Mouse (Mus musculus): ENCODE data around the gene Dctn5.

Gene Dctn5

DNA sequence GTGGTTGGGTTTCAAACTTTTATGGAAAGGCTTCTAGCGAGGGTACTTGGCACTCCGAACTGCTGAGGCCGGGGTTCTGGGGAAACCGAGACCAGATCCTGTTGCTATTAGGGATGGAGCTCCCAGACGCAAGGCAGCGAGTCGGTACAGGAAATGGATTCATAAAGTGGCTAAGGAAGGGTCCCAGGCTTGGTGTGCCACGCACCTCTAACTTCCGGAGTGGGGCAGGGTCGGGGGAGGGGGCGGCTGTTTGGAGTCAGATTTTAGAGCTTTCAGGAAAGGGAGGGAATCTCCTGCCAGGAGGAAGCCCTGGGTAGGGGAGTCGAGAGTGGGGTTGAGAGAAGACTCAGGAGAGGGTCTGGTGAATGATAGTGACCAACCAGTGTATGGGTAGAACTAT is 27.2 kb downstream of the Dctn5 start:
- DNase-seq (ENCODE audit: low spot score in 2 of 2): no peak

DNA sequence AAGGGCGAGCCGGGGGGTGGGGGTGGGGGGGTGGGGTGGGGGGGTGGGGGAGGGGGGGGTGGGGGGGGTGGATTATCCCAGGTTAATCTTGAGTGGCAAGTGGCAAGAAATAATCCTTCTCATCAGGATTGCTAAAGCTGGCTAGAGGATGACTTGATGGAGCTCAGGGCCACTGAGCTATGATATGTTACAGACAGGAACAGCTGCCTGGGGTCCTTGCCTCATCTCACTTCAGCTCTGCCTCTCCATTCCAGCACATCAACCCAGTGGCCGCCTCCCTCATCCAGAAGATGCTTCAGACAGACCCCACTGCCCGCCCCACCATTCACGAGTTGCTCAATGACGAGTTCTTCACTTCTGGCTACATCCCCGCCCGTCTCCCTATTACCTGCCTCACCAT is 30.9 kb downstream of the Dctn5 start:
- no peak for DNase-seq (ENCODE audit: low spot score in 2 of 2)

DNA sequence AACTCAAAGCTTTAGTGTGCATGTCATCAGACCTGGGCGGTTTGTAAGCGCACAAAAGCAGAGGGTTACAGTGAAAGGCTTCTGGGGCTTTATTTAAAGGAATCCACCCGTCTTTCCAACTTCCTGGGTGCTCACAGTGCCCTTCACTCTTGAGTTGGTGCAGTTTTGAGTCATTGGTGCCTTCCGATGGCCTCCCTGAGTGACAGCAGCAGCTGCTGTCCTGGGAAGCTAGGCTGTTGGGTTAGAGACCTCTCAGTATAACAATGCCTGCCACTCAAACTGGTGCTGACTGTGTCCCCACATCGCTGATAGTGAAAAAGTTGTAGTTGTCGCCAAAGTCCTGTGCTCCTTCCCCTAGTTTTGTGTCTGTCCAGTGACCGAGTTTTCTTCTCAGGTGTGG is 34.4 kb downstream of the Dctn5 start:
- no peak for DNase-seq (ENCODE audit: low spot score in 2 of 2)

DNA sequence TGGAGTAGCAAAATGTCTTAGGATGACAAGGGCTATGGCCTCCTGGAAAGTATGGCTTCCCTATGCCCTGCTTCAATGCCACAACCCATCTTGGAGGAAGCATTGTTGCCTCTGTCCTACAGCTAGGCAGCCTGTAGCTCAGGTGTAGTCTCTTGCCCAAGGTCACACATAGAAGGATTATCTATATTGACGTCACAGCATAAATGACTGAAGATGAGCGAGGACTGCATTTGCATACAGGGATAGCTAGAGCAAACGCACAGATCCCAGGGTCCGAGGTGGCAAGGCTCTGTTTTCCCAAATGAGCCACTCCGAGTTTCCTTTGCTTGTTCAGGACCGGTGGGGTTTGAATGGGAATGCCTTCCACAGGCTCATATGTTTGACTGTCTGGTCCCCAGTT is 37.9 kb downstream of the Dctn5 start:
- DNase-seq (ENCODE audit: low spot score in 2 of 2): no peak

DNA sequence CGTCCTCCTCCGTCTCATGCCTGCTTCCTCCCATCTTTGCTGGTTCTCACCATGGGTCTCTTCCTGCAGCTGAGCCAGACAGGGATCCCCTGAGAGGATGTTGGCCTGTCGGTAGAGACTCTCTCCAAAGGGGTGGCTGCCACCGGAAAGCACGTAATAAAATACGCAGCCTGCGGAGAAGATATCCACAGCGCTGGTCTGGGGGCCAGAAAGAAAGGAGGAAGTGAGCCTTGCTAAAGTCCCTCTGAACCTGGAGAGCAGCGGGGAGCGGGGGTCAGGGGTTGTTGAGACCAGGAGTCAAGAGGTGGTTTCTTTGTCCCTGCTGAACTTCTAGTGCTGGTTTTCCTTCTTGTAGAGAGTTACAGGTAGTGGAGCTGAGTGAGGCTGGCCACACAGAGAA is 38.8 kb downstream of the Dctn5 start:
- no peak for DNase-seq (ENCODE audit: low spot score in 2 of 2)

DNA sequence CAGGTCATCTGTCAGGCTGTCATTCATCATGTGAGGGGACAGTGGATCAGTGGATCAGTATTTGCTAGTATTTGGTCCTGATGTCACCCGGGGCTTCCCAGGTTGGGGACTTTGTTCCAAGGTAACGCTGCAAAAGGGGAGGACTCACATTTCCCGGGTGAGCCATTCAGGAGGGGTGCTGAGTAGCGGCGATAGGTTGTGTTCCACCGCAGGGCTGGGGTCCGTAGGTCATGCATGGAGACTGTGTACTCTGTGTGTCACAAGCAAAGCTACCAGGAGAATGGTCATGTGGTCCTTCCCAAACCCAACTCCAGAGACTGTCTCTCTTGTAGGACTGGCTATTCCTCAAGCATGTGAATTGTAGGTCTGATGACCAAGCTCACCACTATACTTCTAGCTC is 47.9 kb downstream of the Dctn5 start:
- DNase-seq (ENCODE audit: low spot score in 2 of 2): no peak

DNA sequence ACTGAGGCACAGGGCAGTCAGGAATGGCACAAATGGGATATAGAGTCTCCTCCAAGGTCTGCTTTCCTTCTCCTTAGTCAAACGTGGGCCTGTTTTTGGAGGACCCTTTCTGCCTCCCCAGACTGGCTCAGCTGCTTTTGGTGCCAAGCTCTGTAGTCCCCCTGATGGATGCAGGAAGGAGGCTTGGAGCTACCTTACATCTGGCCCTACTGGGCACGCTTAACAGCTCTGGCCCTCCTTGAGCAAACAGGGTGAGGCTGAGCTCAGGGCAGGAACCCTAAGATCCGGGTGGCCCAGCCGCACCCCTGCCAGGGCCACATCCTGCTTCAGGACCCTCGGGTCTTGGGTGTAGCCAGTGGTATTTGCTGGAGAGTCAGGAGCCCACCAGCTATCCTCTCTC is 51.7 kb downstream of the Dctn5 start:
- no peak for DNase-seq (ENCODE audit: low spot score in 2 of 2)

DNA sequence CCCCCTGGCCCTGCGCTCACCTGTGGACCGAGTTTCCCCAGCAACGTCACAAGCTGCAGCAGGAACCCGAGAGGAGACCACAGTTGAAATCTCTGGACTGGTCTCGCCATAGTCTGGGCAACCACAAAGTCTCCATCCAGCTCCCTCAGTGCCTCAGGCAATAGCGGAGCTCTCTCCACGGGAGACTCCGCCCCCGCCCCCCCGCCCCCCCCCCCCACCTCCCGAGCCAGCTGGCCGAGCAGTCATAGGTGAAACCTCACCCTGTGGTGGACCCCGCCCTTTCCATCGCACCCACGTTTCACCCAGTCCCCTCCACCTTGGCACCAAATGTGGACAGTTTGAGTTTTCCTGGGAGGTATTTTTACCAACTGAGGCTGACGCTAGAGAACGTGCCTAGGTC is 53.2 kb downstream of the Dctn5 start, which contains the start of gene Ern2:
TSS of gene Ern2 (minus strand) at position 165 of the 400 bp plus-strand sequence.
- DNase-seq (ENCODE audit: low spot score in 2 of 2): no peak

DNA sequence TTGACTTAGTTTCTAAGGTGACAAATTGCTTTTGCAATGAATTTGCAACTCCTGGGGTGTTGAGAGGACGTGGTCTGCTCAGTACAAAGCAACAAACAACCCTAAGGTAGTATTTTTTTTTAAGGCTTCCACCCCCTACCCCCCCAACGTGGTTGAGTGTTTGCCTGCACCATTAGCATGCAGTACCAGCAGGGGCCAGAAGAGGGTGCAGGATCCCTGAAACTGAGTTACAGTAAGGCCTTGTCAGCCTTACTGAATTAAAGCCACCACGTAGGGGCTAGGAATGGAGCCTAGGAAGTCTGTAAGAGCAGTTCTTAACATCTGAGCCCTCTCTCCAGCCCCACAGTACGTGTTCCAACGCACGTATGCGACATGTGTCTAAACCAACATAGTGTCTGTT is 56.6 kb downstream of the Dctn5 start:
- no peak for DNase-seq (ENCODE audit: low spot score in 2 of 2)

DNA sequence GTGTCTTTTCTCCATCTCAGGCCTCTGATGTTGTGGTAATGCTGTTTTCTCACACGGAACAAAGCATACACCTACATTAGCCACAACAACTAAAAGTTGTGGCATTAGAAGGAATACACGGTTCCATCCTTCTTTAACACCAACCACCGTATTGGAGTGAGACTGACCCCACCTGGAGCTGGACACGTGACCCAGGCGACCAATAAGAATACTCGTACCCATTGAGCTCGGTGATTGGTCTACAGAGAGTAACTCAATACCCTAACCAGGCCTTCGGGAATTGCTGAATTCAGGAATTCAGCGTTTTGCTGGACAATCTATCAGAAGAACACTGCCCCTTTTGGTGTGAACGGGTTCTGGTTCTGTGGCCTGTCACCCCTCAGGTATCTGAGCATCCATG is 58.3 kb downstream of the Dctn5 start:
- no peak for DNase-seq (ENCODE audit: low spot score in 2 of 2)

DNA sequence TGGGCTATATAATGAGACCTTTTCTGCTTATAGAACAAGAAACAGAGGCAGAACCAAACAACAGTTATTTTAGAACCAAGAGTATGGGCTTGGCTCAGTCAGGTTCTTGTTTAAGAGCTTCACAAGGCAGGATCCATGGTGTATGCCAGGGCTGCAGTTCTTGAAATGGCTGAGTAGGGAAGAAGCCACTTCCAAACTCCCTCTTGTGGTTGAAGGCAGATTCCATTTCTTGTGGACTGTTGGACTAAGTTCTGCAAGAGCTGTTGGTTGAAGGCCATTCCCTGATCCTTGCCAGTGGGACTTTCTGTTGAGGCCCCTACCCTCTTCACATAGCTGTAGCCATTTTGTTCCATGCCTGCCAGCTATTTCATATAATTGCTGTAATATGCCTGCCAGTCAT is 61.1 kb downstream of the Dctn5 start:
- no peak for DNase-seq (ENCODE audit: low spot score in 2 of 2)

DNA sequence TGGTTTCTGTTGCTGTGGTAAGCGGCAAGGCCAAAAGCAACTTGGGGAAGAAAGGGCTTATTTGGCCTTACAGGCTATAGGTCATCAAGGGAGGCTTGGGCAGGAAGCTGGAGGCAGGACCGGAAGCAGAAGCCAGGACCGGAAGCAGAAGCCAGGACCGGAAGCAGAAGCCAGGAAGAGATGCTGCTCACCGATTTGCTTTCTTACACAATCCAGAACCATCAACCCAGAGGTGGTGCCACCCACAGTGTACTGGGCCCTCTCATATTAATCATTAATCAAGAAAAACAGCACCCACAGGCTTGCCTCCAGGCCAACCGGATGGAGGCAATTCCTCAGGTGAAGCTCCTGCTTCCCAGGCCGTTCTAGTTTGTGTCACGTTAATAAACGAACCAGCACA is 63.9 kb downstream of the Dctn5 start:
- DNase-seq (ENCODE audit: low spot score in 2 of 2): no peak

DNA sequence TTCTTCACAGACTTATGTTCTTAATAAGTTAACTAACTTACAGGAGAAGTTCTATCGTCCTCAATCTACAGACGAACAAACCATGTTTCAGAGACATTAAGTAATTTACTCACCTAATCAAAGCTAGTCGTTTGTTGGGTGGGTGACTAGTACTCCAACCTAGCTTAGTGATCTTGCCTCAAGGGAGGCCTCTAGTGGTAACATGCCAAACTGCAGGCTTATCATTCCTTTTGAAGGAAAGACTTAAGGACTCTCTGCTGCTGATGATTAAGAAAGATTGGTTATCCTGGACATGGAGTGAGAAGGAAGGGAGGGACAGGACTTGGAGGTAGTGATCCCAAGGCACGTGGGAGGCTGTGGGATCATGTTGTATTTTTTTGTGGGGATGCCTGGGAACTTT is 64.5 kb downstream of the Dctn5 start:
- peak in 1 of 2 experiments; percentile 30 for DNase-seq (ENCODE audit: low spot score in 2 of 2)
